Mouse (Mus musculus): Measurements from ENCODE around the gene Ppm1a. TPM values are rescaled to one million over a fixed set of nuclear protein-coding genes. Genes with fewer than 3 reads are reported as not detected.
A peak's percentile ranks its signal among the peaks of the same experiment; 100 is the strongest.

Ppm1a gene
- polyA plus RNA-seq, 1 experiment from 2014 or later = 46.4 TPM

GRCm38 (mm10) chr12:72727611-72728010 lies 29.6 kb upstream of the Ppm1a start:
- WGBS = 77% methylated on average over 5 of the region's 5 CpGs
- Histone ChIP-seq H3K4me2 (no peak overlapping the region), H3K27ac (ENCODE audit: low read depth, low read length) (no peak overlapping the region), H3K9me3 (ENCODE audit: control insufficient read depth, low read length) (no peaks in the 10 kb centered on the region), H3K4me3 (ENCODE audit: low read depth, low read length) (no peak overlapping the region), H3K4me1 (replicated peaks; ENCODE audit: control insufficient read depth, insufficient read depth, low read length) (no peaks in the 10 kb centered on the region), H3K9ac (ENCODE audit: low read depth, low read length) (no peak overlapping the region), H3K36me3 (ENCODE audit: control insufficient read depth, insufficient read depth, low read length) (no peaks in the 10 kb centered on the region), H3K27me3 (replicated peaks; ENCODE audit: control insufficient read depth, insufficient read depth, low read length) (no peaks in the 10 kb centered on the region)
- ATAC-seq (replicated peaks; ENCODE audit: low FRiP score) = no peak
- no peak for DNase-seq (ENCODE audit: low spot score)

DNA sequence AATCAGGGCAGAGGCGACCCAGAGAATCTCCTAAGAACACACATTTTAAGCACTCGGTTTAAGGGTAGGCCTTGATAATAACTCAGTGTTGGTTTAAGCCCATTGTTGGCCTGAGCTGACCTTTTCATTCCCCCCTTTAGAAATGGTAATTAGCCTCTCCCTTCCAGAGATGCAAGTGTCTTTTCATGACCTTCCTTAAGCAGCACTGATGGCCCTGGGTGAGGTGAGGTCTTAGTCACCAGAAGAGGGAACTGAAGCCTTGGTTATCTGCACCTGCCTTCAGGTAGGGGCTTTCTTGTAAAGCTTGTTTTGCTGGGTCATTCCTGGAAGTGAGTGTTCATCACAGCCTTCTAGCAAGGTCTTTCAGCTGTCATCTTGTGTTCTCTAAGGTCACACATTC lies 23.1 kb upstream of the Ppm1a start:
- WGBS = 78% methylated on average over 2 of the region's 2 CpGs
- ATAC-seq (replicated peaks; ENCODE audit: low FRiP score) (no peak), DNase-seq (ENCODE audit: low spot score) (no peak)
- Histone ChIP-seq H3K4me1 (replicated peaks; ENCODE audit: control insufficient read depth, insufficient read depth, low read length) (no peaks in the 10 kb centered on the region), H3K4me2 (no peak overlapping the region), H3K27me3 (replicated peaks; ENCODE audit: control insufficient read depth, insufficient read depth, low read length) (no peaks in the 10 kb centered on the region), H3K36me3 (ENCODE audit: control insufficient read depth, insufficient read depth, low read length) (no peaks in the 10 kb centered on the region), H3K27ac (ENCODE audit: low read depth, low read length) (no peak overlapping the region), H3K9ac (ENCODE audit: low read depth, low read length) (no peak overlapping the region), H3K4me3 (ENCODE audit: low read depth, low read length) (no peak overlapping the region), H3K9me3 (ENCODE audit: control insufficient read depth, low read length) (no peaks in the 10 kb centered on the region)

GRCm38 (mm10) chr12:72741176-72741575 lies 16.1 kb upstream of the Ppm1a start:
- no peak for ATAC-seq (replicated peaks; ENCODE audit: low FRiP score)
- WGBS = 65% methylated on average over 6 of the region's 6 CpGs
- no peaks in the 10 kb centered on the region for H3K36me3 ChIP-seq (ENCODE audit: control insufficient read depth, insufficient read depth, low read length)

DNA sequence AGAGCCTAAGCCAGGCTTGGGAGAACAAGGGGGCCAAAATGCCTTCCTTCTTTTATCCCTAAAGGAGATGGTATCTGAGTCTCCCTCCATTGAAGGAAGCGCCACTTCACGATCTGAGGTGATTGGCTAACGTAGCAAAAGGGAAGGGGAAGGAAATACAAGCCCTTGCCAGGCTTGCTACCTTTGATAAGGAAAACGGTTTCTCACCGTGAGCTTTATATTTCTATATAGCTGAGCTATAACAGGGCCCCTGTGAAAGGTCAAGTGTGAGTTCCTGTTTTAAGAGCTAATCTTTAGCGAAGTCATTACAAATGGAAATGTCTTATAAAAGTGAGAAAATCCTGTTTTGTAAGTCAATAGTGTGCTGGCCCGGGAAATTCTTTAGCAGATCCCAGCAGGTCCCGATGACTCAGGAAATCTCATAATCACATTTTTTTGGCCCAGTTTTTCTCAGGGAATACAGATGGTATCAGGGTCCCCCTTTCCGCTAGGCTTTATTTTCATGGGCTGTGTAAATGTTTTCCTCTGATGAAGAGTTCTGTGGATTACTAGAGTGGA lies 12.4 kb upstream of the Ppm1a start:
- DNase-seq (ENCODE audit: low spot score) = no peak
- no peaks in the 10 kb centered on the region for H3K9me3 ChIP-seq (ENCODE audit: control insufficient read depth, low read length)
- no peaks in the 10 kb centered on the region for H3K36me3 ChIP-seq (ENCODE audit: control insufficient read depth, insufficient read depth, low read length)
- H3K4me1 ChIP-seq (replicated peaks; ENCODE audit: control insufficient read depth, insufficient read depth, low read length) = peaks cover 8% of the 10 kb centered on the region; the same call in 1 of the 2 replicates
- H3K27me3 ChIP-seq (replicated peaks; ENCODE audit: control insufficient read depth, insufficient read depth, low read length) = no peaks in the 10 kb centered on the region
- no peak for ATAC-seq (replicated peaks; ENCODE audit: low FRiP score)
- H3K9ac ChIP-seq (ENCODE audit: low read depth, low read length) = no peak overlapping the region
- H3K27ac ChIP-seq (ENCODE audit: low read depth, low read length) = no peak overlapping the region
- 19% methylated on average over 9 of the region's 9 CpGs for WGBS
- peak overlapping the region; percentile 34 for H3K4me2 ChIP-seq
- no peak overlapping the region for H3K4me3 ChIP-seq (ENCODE audit: low read depth, low read length)

More at GRCm38 (mm10) chr12:72741176-72741575, 16.1 kb upstream of the Ppm1a start:
- H3K4me3 ChIP-seq (ENCODE audit: low read depth, low read length) = no peak overlapping the region
- peaks cover 8% of the 10 kb centered on the region; the same call in 1 of the 2 replicates for H3K4me1 ChIP-seq (replicated peaks; ENCODE audit: control insufficient read depth, insufficient read depth, low read length)
- DNase-seq (ENCODE audit: low spot score) = no peak
- no peaks in the 10 kb centered on the region for H3K9me3 ChIP-seq (ENCODE audit: control insufficient read depth, low read length)
- H3K27me3 ChIP-seq (replicated peaks; ENCODE audit: control insufficient read depth, insufficient read depth, low read length) = no peaks in the 10 kb centered on the region
- no peak overlapping the region for H3K27ac ChIP-seq (ENCODE audit: low read depth, low read length)
- H3K9ac ChIP-seq (ENCODE audit: low read depth, low read length) = no peak overlapping the region
- no peak overlapping the region for H3K4me2 ChIP-seq

- Histone ChIP-seq H3K9me3 (ENCODE audit: control insufficient read depth, low read length) (no peaks in the 10 kb centered on the region), H3K27me3 (replicated peaks; ENCODE audit: control insufficient read depth, insufficient read depth, low read length) (no peaks in the 10 kb centered on the region), H3K4me2 (peak overlapping the region; percentile 34), H3K4me1 (replicated peaks; ENCODE audit: control insufficient read depth, insufficient read depth, low read length) (peaks cover 8% of the 10 kb centered on the region; the same call in 1 of the 2 replicates), H3K9ac (ENCODE audit: low read depth, low read length) (no peak overlapping the region), H3K36me3 (ENCODE audit: control insufficient read depth, insufficient read depth, low read length) (no peaks in the 10 kb centered on the region), H3K27ac (ENCODE audit: low read depth, low read length) (no peak overlapping the region), H3K4me3 (ENCODE audit: low read depth, low read length) (no peak overlapping the region)
- DNase-seq (ENCODE audit: low spot score) (no peak), ATAC-seq (replicated peaks; ENCODE audit: low FRiP score) (no peak)
- whole genome bisulfite sequencing = 57% methylated on average over 14 of the region's 14 CpGs
Observed at GRCm38 (mm10) chr12:72745486-72745885, 11.8 kb upstream of the Ppm1a start.

DNA sequence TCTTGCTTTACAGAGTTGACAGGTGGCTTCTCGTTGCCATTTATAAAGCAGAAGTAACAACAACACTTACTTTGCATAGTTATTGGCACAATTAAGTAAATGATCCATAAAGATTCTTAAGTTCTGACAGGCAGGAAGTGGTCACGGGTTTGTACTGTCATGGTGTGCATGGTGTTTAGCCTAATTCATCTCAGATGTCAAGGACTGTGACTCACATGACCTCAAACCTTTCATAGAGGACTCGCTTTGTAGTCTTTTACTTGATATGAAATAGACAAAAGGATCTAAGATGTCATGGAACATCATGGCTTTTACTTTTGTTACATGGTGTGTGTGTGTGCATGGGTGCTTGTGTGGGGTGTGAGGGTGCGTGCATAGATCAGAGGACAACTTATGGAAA lies 8.9 kb upstream of the Ppm1a start:
- DNase-seq (ENCODE audit: low spot score) (no peak), ATAC-seq (replicated peaks; ENCODE audit: low FRiP score) (no peak)
- no peak overlapping the region for H3K9ac ChIP-seq (ENCODE audit: low read depth, low read length)
- H3K36me3 ChIP-seq (ENCODE audit: control insufficient read depth, insufficient read depth, low read length) = no peaks in the 10 kb centered on the region
- peaks cover 8% of the 10 kb centered on the region; the same call in 1 of the 2 replicates for H3K4me1 ChIP-seq (replicated peaks; ENCODE audit: control insufficient read depth, insufficient read depth, low read length)
- H3K9me3 ChIP-seq (ENCODE audit: control insufficient read depth, low read length) = no peaks in the 10 kb centered on the region
- H3K4me3 ChIP-seq (ENCODE audit: low read depth, low read length) = no peak overlapping the region
- H3K4me2 ChIP-seq = no peak overlapping the region
- no peaks in the 10 kb centered on the region for H3K27me3 ChIP-seq (replicated peaks; ENCODE audit: control insufficient read depth, insufficient read depth, low read length)
- 77% methylated on average over 4 of the region's 4 CpGs for WGBS
- H3K27ac ChIP-seq (ENCODE audit: low read depth, low read length) = no peak overlapping the region

GRCm38 (mm10) chr12:72748841-72749240 lies 8.4 kb upstream of the Ppm1a start:
- Histone ChIP-seq H3K27ac (ENCODE audit: low read depth, low read length) (no peak overlapping the region), H3K4me1 (replicated peaks; ENCODE audit: control insufficient read depth, insufficient read depth, low read length) (peaks cover 8% of the 10 kb centered on the region; the same call in 1 of the 2 replicates), H3K4me3 (ENCODE audit: low read depth, low read length) (no peak overlapping the region), H3K4me2 (no peak overlapping the region), H3K9ac (ENCODE audit: low read depth, low read length) (no peak overlapping the region), H3K9me3 (ENCODE audit: control insufficient read depth, low read length) (no peaks in the 10 kb centered on the region), H3K27me3 (replicated peaks; ENCODE audit: control insufficient read depth, insufficient read depth, low read length) (no peaks in the 10 kb centered on the region), H3K36me3 (ENCODE audit: control insufficient read depth, insufficient read depth, low read length) (no peaks in the 10 kb centered on the region)
- 86% methylated on average over 4 of the region's 4 CpGs for WGBS
- no peak for DNase-seq (ENCODE audit: low spot score)
- ATAC-seq (replicated peaks; ENCODE audit: low FRiP score) = no peak

DNA sequence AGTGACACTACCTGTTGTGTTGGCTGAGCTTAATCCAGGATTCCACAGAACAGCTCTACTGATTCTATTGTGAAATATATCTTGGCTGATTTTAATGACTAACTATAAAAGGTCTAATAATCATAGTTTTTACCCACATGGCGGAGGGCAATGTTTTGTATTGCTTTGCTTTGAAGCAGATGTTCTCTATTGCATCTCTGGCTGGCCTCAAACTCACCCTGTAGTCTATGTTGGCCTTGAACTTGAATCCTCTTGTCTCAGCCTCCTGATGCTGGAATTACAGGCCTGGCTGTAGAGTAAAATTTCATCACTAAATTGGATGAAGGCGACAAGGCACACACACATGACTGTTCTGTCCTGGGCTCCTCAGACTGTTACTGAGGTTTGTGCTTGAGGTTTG lies 7.8 kb upstream of the Ppm1a start:
- H3K4me3 ChIP-seq (ENCODE audit: low read depth, low read length) = no peak overlapping the region
- WGBS = 83% methylated on average over 2 of the region's 2 CpGs
- ATAC-seq (replicated peaks; ENCODE audit: low FRiP score) (no peak), DNase-seq (ENCODE audit: low spot score) (no peak)
- H3K27ac ChIP-seq (ENCODE audit: low read depth, low read length) = no peak overlapping the region
- no peak overlapping the region for H3K4me2 ChIP-seq
- H3K27me3 ChIP-seq (replicated peaks; ENCODE audit: control insufficient read depth, insufficient read depth, low read length) = no peaks in the 10 kb centered on the region
- H3K9me3 ChIP-seq (ENCODE audit: control insufficient read depth, low read length) = no peaks in the 10 kb centered on the region
- no peaks in the 10 kb centered on the region for H3K36me3 ChIP-seq (ENCODE audit: control insufficient read depth, insufficient read depth, low read length)
- no peak overlapping the region for H3K9ac ChIP-seq (ENCODE audit: low read depth, low read length)
- peaks cover 7% of the 10 kb centered on the region; the same call in 1 of the 2 replicates for H3K4me1 ChIP-seq (replicated peaks; ENCODE audit: control insufficient read depth, insufficient read depth, low read length)

GRCm38 (mm10) chr12:72750016-72750415 lies 7.2 kb upstream of the Ppm1a start:
- no peak overlapping the region for H3K27ac ChIP-seq (ENCODE audit: low read depth, low read length)
- no peak overlapping the region for H3K9ac ChIP-seq (ENCODE audit: low read depth, low read length)
- DNase-seq (ENCODE audit: low spot score) (no peak), ATAC-seq (replicated peaks; ENCODE audit: low FRiP score) (no peak)
- no peak overlapping the region for H3K4me2 ChIP-seq
- no peaks in the 10 kb centered on the region for H3K27me3 ChIP-seq (replicated peaks; ENCODE audit: control insufficient read depth, insufficient read depth, low read length)
- WGBS = 69% methylated on average over 5 of the region's 5 CpGs
- H3K4me3 ChIP-seq (ENCODE audit: low read depth, low read length) = no peak overlapping the region
- peaks cover 2% of the 10 kb centered on the region; the same call in 1 of the 2 replicates for H3K4me1 ChIP-seq (replicated peaks; ENCODE audit: control insufficient read depth, insufficient read depth, low read length)
- no peaks in the 10 kb centered on the region for H3K36me3 ChIP-seq (ENCODE audit: control insufficient read depth, insufficient read depth, low read length)
- no peaks in the 10 kb centered on the region for H3K9me3 ChIP-seq (ENCODE audit: control insufficient read depth, low read length)
